Mouse (Mus musculus) heart, postnatal 10 days (tissue): ENCODE results near the gene Slc26a10. TPM values are rescaled to one million over a fixed set of nuclear protein-coding genes. Genes with fewer than 3 reads are reported as not detected.

Experiments
- total RNA-seq, 2 experiments: library from RNA; stranded (reverse); gene quantifications; 2 replicates each; pipeline ENCODE4 v1.2.3; 2021

Gene Slc26a10
- total RNA-seq, 2 experiments from 2014 or later = 40.8 to 48.0 TPM

Other genes with a start within 250 kb of the Slc26a10 start
- gene Ctdsp2, start 201.9 kb downstream of the Slc26a10 start, total RNA-seq = 100 to 1,000 TPM; 131 to 149 TPM
- gene Avil, start 179.9 kb downstream of the Slc26a10 start, total RNA-seq = under 1 TPM; 0.14 to 0.17 TPM
- gene Tsfm, start 149.8 kb downstream of the Slc26a10 start, total RNA-seq = 10 to 100 TPM; 53.1 to 66.2 TPM
- gene Mettl1, start 139.2 kb downstream of the Slc26a10 start, total RNA-seq = 1 to 10 TPM; 7.6 to 8.6 TPM
- under 1 TPM; 0.12 to 0.17 TPM for gene Eef1akmt3, start 139.1 kb downstream of the Slc26a10 start, total RNA-seq
- under 1 TPM; 0.22 to 0.29 TPM for gene Cyp27b1, start 132.4 kb downstream of the Slc26a10 start, total RNA-seq
- 1 to 10 TPM; 1.7 to 2.9 TPM for gene March9, start 120.5 kb downstream of the Slc26a10 start, total RNA-seq
- gene Cdk4, start 117.1 kb downstream of the Slc26a10 start, total RNA-seq = 100 to 1,000 TPM; 154 to 196 TPM
- 10 to 100 TPM; 50.0 to 53.8 TPM for gene Tspan31, start 110.4 kb downstream of the Slc26a10 start, total RNA-seq
- 1 to 10 TPM; 5.5 to 8.3 TPM for gene Agap2, start 105.4 kb downstream of the Slc26a10 start, total RNA-seq
- 10 to 100 TPM; 36.7 to 37.8 TPM for gene Os9, start 59.5 kb downstream of the Slc26a10 start, total RNA-seq
- 1 to 10 TPM; 3.6 to 3.8 TPM for gene B4galnt1, start 15.4 kb downstream of the Slc26a10 start, total RNA-seq
- 10 to 100 TPM; 20.8 to 21.0 TPM for gene Arhgef25, start 9.4 kb upstream of the Slc26a10 start, total RNA-seq
- 10 to 100 TPM; 48.4 to 52.2 TPM for gene Dtx3, start 15.1 kb upstream of the Slc26a10 start, total RNA-seq
- gene Pip4k2c, start 30.9 kb upstream of the Slc26a10 start, total RNA-seq = 10 to 100 TPM; 26.4 to 28.7 TPM
- under 1 TPM; 0.42 to 0.89 TPM for gene Kif5a, start 82.7 kb upstream of the Slc26a10 start, total RNA-seq
- gene Dctn2, start 85.7 kb upstream of the Slc26a10 start, total RNA-seq = 100 to 1,000 TPM; 166 to 167 TPM
- gene Mbd6, start 108.4 kb upstream of the Slc26a10 start, total RNA-seq = 10 to 100 TPM; 34.2 to 35.5 TPM
- 10 to 100 TPM; 42.0 to 43.9 TPM for gene Mars, start 131.1 kb upstream of the Slc26a10 start, total RNA-seq
- gene Arhgap9, start 141.3 kb upstream of the Slc26a10 start, total RNA-seq = 1 to 10 TPM; 3.3 to 4.1 TPM
- gene Gli1, start 161.3 kb upstream of the Slc26a10 start, total RNA-seq = 1 to 10 TPM; 2.1 to 2.5 TPM
- not detected for gene Inhbe, start 173.8 kb upstream of the Slc26a10 start, total RNA-seq
- gene Inhbc, start 189.8 kb upstream of the Slc26a10 start, total RNA-seq = not detected
- gene R3hdm2, start 199.7 kb upstream of the Slc26a10 start, total RNA-seq = 100 to 1,000 TPM; 112 to 120 TPM